Mouse (Mus musculus) liver, embryonic 14.5 days (tissue): ENCODE measurements around the gene Krtap9-3.

Experiments used
- CTCF ChIP-seq: IDR thresholded peaks from 2 replicates; pipeline ENCODE4 v1.5.1; 2016; ENCODE audit warnings: antibody characterized with exemption, low read depth, control low read depth
- EP300 ChIP-seq: IDR thresholded peaks from 2 replicates; pipeline ENCODE4 v1.6.1; 2016; ENCODE audit warnings: antibody characterized with exemption, low read depth

DNA sequence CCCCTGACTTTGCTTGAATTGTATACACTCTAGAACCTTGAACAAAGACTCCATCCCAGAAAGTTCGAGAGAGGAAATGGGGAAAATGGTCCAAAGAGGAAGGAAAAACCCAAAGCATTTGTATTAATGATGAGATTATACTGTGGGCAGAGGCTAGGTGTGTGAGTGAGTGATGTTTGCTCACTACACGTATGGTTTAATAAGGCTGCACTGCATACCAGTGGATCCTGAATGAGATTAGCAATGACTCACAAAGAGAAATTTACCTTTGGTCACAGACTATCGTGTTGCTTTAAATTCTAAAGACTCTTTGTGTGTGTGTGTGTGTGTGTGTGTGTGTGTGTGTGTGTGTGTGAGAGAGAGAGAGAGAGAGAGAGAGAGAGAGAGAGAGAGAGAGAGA, 33.0 kb upstream of the Krtap9-3 start:
- TF ChIP-seq CTCF (no peak), EP300 (no peak)
